Mouse (Mus musculus): Measurements from ENCODE around the gene Ugt1a2.

DNA sequence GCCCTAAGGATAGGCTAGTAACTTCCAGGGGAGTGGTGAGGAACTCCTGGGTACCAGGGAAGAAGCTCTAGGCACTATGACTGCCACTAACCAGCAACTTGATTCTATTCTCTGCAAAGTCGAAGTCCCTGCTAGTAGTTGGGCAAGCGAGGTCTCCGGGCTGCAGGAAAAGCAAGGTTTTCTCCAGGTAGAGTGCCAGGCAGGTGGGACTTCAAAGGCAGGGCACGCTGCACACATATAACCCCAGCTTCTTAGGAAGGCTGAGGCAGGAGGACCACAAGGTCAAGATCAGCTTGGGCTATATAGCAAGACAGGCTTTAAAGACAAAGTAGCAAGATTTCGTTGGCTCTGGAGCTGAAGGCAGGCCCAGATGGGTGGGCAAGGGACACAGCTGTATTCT lies 63.4 kb downstream of the Ugt1a2 start:
- TF ChIP-seq CTCF (IDR thresholded peaks at IDR 0.05; ENCODE audit: low read depth, low read length) = no peak
- no peak for TF ChIP-seq POLR2A (IDR thresholded peaks at IDR 0.05; ENCODE audit: extremely low read depth, insufficient read depth, low read length)

Data from liver, adult 2 months (tissue).